Mouse (Mus musculus) C2C12 (cell line): ENCODE measurements at regions not wholly inside any gene's neighbourhood (a gene's known extent, or its start where the extent isn't known, plus 50 kb on each side); places are given as distances from the start of the nearest gene placed in this dataset.

Source experiments
- CTCF ChIP-seq: IDR thresholded peaks from one replicate; pipeline ENCODE4 v1.5.1; 2011; ENCODE audit not compliant: control insufficient read depth, insufficient read depth, insufficient read length
- FOSL1 ChIP-seq: IDR thresholded peaks from one replicate; pipeline ENCODE4 v1.8.0; 2011; ENCODE audit warnings: mild to moderate bottlenecking, low read length; ENCODE audit not compliant: poor library complexity, insufficient read depth, severe bottlenecking
- MYOD1 ChIP-seq: IDR thresholded peaks from one replicate; pipeline ENCODE4 v1.6.1; 2011; ENCODE audit warnings: low read depth; ENCODE audit not compliant: control insufficient read depth, insufficient read length
- MYOG ChIP-seq: IDR thresholded peaks from one replicate; pipeline ENCODE4 v1.6.1; 2011; ENCODE audit not compliant: control insufficient read depth, insufficient read length; ENCODE audit errors: extremely low read depth
- USF1 ChIP-seq: IDR thresholded peaks from one replicate; pipeline ENCODE4 v1.6.1; 2011; ENCODE audit warnings: low read depth, mild to moderate bottlenecking, control low read depth, moderate library complexity

DNA sequence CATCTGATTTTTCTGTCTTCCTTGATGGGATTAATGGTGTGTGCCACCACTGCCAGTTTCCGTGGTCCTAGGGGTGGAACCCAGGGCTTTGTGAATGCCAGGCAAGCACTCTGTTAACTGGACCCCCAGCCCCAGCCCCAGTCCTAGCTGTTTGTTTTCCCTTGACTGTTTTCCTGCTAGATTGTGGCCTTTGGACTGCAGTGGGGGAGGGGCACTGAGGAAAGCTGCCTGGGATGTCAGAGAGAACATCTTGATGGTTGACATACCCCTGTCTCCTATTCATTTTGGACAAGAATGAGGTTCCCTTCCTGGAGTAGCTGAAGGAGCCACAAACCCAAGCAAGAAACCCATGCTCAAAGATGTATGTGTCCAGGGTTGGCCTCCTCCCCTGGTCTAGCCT, 77.8 kb upstream of the Sulf2 start:
- no peak for TF ChIP-seq MYOD1
- TF ChIP-seq CTCF, result no peak
- no peak for TF ChIP-seq USF1
- TF ChIP-seq FOSL1, result no peak
- TF ChIP-seq MYOG, result no peak
